Mouse (Mus musculus): Measurements from ENCODE around the gene Hectd4.

GRCm38 (mm10) chr5:121194173-121194572, 25.8 kb upstream of the Hectd4 start:
- TF ChIP-seq CTCF (IDR thresholded peaks at IDR 0.05) (no peak), POLR2A (IDR thresholded peaks at IDR 0.05; ENCODE audit: insufficient read depth, low read depth, low read length) (no peak)

All from heart, adult 2 months (tissue).